Mouse (Mus musculus): Measurements from ENCODE around the gene Mrc1. TPM values are rescaled to one million over a fixed set of nuclear protein-coding genes. Genes with fewer than 3 reads are reported as not detected.
"Not testable (repeated sequence)": the region's sequence is repeated elsewhere in the genome, so short reads cannot be mapped to it uniquely, and the experiment has no call there.

The Mrc1 gene
- polyA plus RNA-seq (2015; fragmentation: Nextera tagmentation; extraction: Ambion mirVana): 4.1 and 4.9 TPM in 2 replicates

- Histone ChIP-seq H3K9ac (ENCODE audit: low read length) (no peak within 1 kb of the TSS), H3K9me3 (replicated peaks; ENCODE audit: control insufficient read depth, low read length) (no peaks in the 10 kb centered on the region), H3K4me3 (ENCODE audit: low read length) (no peak within 1 kb of the TSS), H3K36me3 (ENCODE audit: control insufficient read depth, insufficient read depth) (no peaks in the 10 kb centered on the region), H3K27ac (ENCODE audit: low read length) (no peak within 1 kb of the TSS), H3K27me3 (ENCODE audit: control insufficient read depth, insufficient read depth, low read length) (no peaks in the 10 kb centered on the region), H3K4me1 (ENCODE audit: control insufficient read depth, insufficient read depth, low read length) (no peaks in the 10 kb centered on the region), H3K4me2 (ENCODE audit: low read depth, low read length) (no peak within 1 kb of the TSS)
- no peak for ATAC-seq (replicated peaks; ENCODE audit: extremely low read depth, insufficient read depth, low FRiP score)
- 54% methylated on average over 3 of the region's 3 CpGs for WGBS
Observed at GRCm38 (mm10) chr2:14229149-14229548, at the start of gene Mrc1. TSS of gene Mrc1 (plus strand) at chr2:14229392.

GRCm38 (mm10) chr2:14184375-14184774, 44.8 kb upstream of the Mrc1 start:
- Histone ChIP-seq H3K9ac (ENCODE audit: low read length) (no peak overlapping the region), H3K27ac (ENCODE audit: low read length) (no peak overlapping the region), H3K4me1 (ENCODE audit: control insufficient read depth, insufficient read depth, low read length) (no peaks in the 10 kb centered on the region), H3K4me3 (ENCODE audit: low read length) (no peak overlapping the region), H3K9me3 (replicated peaks; ENCODE audit: control insufficient read depth, low read length) (peaks cover 3% of the 10 kb centered on the region; the same call in 1 of the 2 replicates), H3K36me3 (ENCODE audit: control insufficient read depth, insufficient read depth) (no peaks in the 10 kb centered on the region), H3K27me3 (ENCODE audit: control insufficient read depth, insufficient read depth, low read length) (no peaks in the 10 kb centered on the region), H3K4me2 (ENCODE audit: low read depth, low read length) (no peak overlapping the region)
- ATAC-seq (replicated peaks; ENCODE audit: extremely low read depth, insufficient read depth, low FRiP score): no peak

DNA sequence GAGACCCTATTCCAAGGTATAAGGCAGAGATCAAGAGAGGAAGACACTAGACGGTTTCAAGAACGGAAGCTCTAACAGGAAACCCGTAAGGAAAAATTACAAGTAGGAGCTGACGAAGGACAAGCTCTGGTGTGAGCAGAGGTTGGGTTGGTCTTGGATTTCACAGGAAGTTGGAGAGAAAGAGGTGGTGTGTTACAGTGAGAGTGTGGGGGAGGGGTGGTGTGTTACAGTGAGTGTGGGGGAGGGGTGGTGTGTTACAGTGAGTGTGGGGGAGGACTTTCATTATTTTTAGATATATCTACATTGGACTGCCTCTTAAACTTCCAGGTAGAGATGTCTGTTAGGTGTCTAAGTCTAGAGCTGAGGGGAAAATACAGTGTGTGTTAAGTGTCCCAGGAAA, 38.5 kb upstream of the Mrc1 start:
- Histone ChIP-seq H3K4me3 (ENCODE audit: low read length) (no peak overlapping the region), H3K9ac (ENCODE audit: low read length) (no peak overlapping the region), H3K36me3 (ENCODE audit: control insufficient read depth, insufficient read depth) (no peaks in the 10 kb centered on the region), H3K27ac (ENCODE audit: low read length) (no peak overlapping the region), H3K9me3 (replicated peaks; ENCODE audit: control insufficient read depth, low read length) (no peaks in the 10 kb centered on the region), H3K4me2 (ENCODE audit: low read depth, low read length) (no peak overlapping the region), H3K4me1 (ENCODE audit: control insufficient read depth, insufficient read depth, low read length) (peaks cover 3% of the 10 kb centered on the region), H3K27me3 (ENCODE audit: control insufficient read depth, insufficient read depth, low read length) (no peaks in the 10 kb centered on the region)
- WGBS: 53% methylated on average over 4 of the region's 4 CpGs
- ATAC-seq (replicated peaks; ENCODE audit: extremely low read depth, insufficient read depth, low FRiP score): no peak

GRCm38 (mm10) chr2:14191601-14192000, 37.6 kb upstream of the Mrc1 start:
- H3K27ac ChIP-seq (ENCODE audit: low read length): no peak overlapping the region
- H3K27me3 ChIP-seq (ENCODE audit: control insufficient read depth, insufficient read depth, low read length): no peaks in the 10 kb centered on the region
- no peak overlapping the region for H3K4me3 ChIP-seq (ENCODE audit: low read length)
- 84% methylated on average over 4 of the region's 4 CpGs for WGBS
- no peak for ATAC-seq (replicated peaks; ENCODE audit: extremely low read depth, insufficient read depth, low FRiP score)
- no peaks in the 10 kb centered on the region for H3K36me3 ChIP-seq (ENCODE audit: control insufficient read depth, insufficient read depth)
- no peak overlapping the region for H3K4me2 ChIP-seq (ENCODE audit: low read depth, low read length)
- no peak overlapping the region for H3K9ac ChIP-seq (ENCODE audit: low read length)
- no peaks in the 10 kb centered on the region for H3K9me3 ChIP-seq (replicated peaks; ENCODE audit: control insufficient read depth, low read length)
- H3K4me1 ChIP-seq (ENCODE audit: control insufficient read depth, insufficient read depth, low read length): peaks cover 3% of the 10 kb centered on the region

DNA sequence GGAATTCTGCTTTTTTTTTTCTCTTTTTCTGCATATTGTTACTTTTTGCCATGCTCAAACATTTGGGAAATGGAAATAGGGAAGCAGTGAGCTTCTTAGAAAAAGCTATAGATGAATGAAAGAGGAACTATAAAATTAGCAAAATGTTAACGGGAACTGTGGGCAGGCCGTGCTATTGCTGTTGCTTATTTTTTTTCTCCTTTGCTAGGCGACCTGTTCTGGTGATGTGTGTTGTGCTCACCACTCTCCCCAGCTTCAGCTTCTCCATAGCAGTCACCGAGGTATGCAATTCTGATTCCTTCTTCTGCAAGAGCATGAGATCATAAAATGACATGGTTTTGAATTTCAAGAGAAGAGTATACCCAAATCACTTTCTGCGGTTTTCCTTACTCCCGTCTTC, 37.1 kb upstream of the Mrc1 start:
- H3K36me3 ChIP-seq (ENCODE audit: control insufficient read depth, insufficient read depth): no peaks in the 10 kb centered on the region
- no peaks in the 10 kb centered on the region for H3K27me3 ChIP-seq (ENCODE audit: control insufficient read depth, insufficient read depth, low read length)
- ATAC-seq (replicated peaks; ENCODE audit: extremely low read depth, insufficient read depth, low FRiP score): no peak
- H3K27ac ChIP-seq (ENCODE audit: low read length): no peak overlapping the region
- no peaks in the 10 kb centered on the region for H3K9me3 ChIP-seq (replicated peaks; ENCODE audit: control insufficient read depth, low read length)
- no peak overlapping the region for H3K4me2 ChIP-seq (ENCODE audit: low read depth, low read length)
- H3K4me3 ChIP-seq (ENCODE audit: low read length): no peak overlapping the region
- H3K4me1 ChIP-seq (ENCODE audit: control insufficient read depth, insufficient read depth, low read length): peaks cover 3% of the 10 kb centered on the region
- WGBS: 79% methylated on average over 6 of the region's 6 CpGs
- no peak overlapping the region for H3K9ac ChIP-seq (ENCODE audit: low read length)

- not testable (repeated sequence) for H3K4me2 ChIP-seq (ENCODE audit: low read depth, low read length); H3K9me3 ChIP-seq (replicated peaks; ENCODE audit: control insufficient read depth, low read length); H3K4me1 ChIP-seq (ENCODE audit: control insufficient read depth, insufficient read depth, low read length); H3K36me3 ChIP-seq (ENCODE audit: control insufficient read depth, insufficient read depth); H3K27me3 ChIP-seq (ENCODE audit: control insufficient read depth, insufficient read depth, low read length); ATAC-seq (replicated peaks; ENCODE audit: extremely low read depth, insufficient read depth, low FRiP score); H3K4me3 ChIP-seq (ENCODE audit: low read length); H3K27ac ChIP-seq (ENCODE audit: low read length); H3K9ac ChIP-seq (ENCODE audit: low read length)
- no CpG with 5 or more reads among the region's 2 CpGs for WGBS
Observed at GRCm38 (mm10) chr2:14198325-14198903, 30.8 kb upstream of the Mrc1 start.

DNA sequence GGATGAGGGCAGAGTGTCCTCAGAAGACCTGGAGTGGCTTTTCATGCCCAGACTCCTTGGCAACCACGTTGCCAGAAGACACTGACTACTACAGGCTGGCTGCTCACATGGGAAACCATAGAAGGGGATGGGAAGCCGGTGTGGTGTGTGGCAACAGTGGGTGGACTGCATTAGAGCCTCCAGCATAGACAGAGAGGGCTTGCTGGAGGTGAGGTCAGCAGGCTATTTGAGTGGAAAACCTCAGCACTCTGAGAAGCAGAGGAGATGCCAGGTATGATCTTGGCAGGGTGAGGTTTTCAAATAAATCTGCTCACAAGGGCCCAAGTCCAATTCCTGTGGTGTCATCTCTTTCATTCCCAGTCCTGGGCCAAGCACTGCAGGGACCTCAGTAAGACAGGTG, 29.6 kb upstream of the Mrc1 start:
- no peak for ATAC-seq (replicated peaks; ENCODE audit: extremely low read depth, insufficient read depth, low FRiP score)
- no peaks in the 10 kb centered on the region for H3K36me3 ChIP-seq (ENCODE audit: control insufficient read depth, insufficient read depth)
- no peak overlapping the region for H3K4me3 ChIP-seq (ENCODE audit: low read length)
- H3K4me1 ChIP-seq (ENCODE audit: control insufficient read depth, insufficient read depth, low read length): no peaks in the 10 kb centered on the region
- H3K27ac ChIP-seq (ENCODE audit: low read length): no peak overlapping the region
- no peaks in the 10 kb centered on the region for H3K9me3 ChIP-seq (replicated peaks; ENCODE audit: control insufficient read depth, low read length)
- H3K27me3 ChIP-seq (ENCODE audit: control insufficient read depth, insufficient read depth, low read length): no peaks in the 10 kb centered on the region
- no peak overlapping the region for H3K9ac ChIP-seq (ENCODE audit: low read length)
- WGBS: 29% methylated on average over 2 of the region's 2 CpGs
- H3K4me2 ChIP-seq (ENCODE audit: low read depth, low read length): no peak overlapping the region

DNA sequence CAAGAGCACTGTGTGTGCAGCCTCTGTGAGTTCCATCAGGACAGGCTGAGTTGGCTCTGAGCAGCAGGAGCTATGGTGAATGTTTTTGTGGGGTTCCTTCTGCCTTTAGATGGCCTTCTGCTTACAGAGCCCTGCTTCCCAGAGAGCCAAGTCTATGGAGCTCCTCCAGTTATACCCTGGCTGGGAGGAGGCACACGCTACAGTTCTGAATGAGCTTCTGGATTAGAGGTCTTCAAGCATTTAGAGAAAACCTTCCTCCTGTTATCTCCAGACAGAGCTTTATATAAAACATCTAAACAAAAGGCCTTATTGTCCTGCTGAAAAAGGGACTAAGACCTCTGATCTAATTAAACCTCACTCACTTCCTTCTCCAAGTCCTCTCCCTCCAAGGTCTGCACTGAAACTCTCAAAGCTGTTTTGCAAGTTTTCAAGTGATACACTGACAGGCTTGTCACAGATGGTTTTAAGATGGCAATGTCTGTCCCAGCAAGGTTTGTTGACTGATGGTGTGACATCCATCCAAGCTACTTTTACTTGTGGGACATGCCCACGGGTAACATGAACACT, 28.2 kb upstream of the Mrc1 start:
- ATAC-seq (replicated peaks; ENCODE audit: extremely low read depth, insufficient read depth, low FRiP score); H3K9ac ChIP-seq (ENCODE audit: low read length); H3K27ac ChIP-seq (ENCODE audit: low read length); H3K4me2 ChIP-seq (ENCODE audit: low read depth, low read length); H3K4me1 ChIP-seq (ENCODE audit: control insufficient read depth, insufficient read depth, low read length); H3K36me3 ChIP-seq (ENCODE audit: control insufficient read depth, insufficient read depth); H3K27me3 ChIP-seq (ENCODE audit: control insufficient read depth, insufficient read depth, low read length); H3K9me3 ChIP-seq (replicated peaks; ENCODE audit: control insufficient read depth, low read length); H3K4me3 ChIP-seq (ENCODE audit: low read length): not testable (repeated sequence)
- WGBS: no CpG with 5 or more reads among the region's 2 CpGs

DNA sequence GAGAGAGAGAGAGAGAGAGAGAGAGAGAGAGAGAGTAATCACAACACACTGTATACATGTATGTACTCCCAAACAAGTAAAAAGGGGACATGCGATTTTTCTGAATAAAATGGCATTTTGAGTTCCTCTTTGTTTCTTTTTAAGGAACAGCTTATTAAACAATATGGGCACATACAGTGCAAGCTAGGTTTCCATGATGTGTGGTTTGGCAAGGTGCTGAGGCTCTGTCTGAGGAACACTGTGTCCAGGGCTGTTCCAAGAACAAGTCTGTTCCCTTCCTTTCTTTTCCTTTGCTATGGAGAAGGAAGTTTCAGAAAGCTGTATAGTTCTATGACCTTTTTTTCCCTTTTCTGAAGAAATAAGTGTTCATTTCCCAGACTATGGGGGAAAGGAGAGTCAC, 24.9 kb upstream of the Mrc1 start:
- Histone ChIP-seq H3K36me3 (ENCODE audit: control insufficient read depth, insufficient read depth) (no peaks in the 10 kb centered on the region), H3K27ac (ENCODE audit: low read length) (no peak overlapping the region), H3K4me1 (ENCODE audit: control insufficient read depth, insufficient read depth, low read length) (no peaks in the 10 kb centered on the region), H3K4me3 (ENCODE audit: low read length) (no peak overlapping the region), H3K9ac (ENCODE audit: low read length) (no peak overlapping the region), H3K9me3 (replicated peaks; ENCODE audit: control insufficient read depth, low read length) (no peaks in the 10 kb centered on the region), H3K4me2 (ENCODE audit: low read depth, low read length) (no peak overlapping the region), H3K27me3 (ENCODE audit: control insufficient read depth, insufficient read depth, low read length) (no peaks in the 10 kb centered on the region)
- 83% methylated on average over 1 of the region's 1 CpGs for WGBS
- ATAC-seq (replicated peaks; ENCODE audit: extremely low read depth, insufficient read depth, low FRiP score): no peak

Measured in heart, embryonic 16.5 days (tissue).